Mouse (Mus musculus) frontal cortex, postnatal 14 days (tissue): ENCODE measurements around the gene Gpc2.

Experiments
- DNase-seq, 2 experiments: peaks; one replicate each; pipeline ENCODE4 v3.0.0; 2022; ENCODE audit warnings: low spot score in 2 of 2

Gene Gpc2

GRCm38 (mm10) chr5:138262001-138262400, 17.8 kb downstream of the Gpc2 start:
- DNase-seq, result no peak

GRCm38 (mm10) chr5:138260834-138261233, 19.0 kb downstream of the Gpc2 start:
- DNase-seq, result no peak

DNA sequence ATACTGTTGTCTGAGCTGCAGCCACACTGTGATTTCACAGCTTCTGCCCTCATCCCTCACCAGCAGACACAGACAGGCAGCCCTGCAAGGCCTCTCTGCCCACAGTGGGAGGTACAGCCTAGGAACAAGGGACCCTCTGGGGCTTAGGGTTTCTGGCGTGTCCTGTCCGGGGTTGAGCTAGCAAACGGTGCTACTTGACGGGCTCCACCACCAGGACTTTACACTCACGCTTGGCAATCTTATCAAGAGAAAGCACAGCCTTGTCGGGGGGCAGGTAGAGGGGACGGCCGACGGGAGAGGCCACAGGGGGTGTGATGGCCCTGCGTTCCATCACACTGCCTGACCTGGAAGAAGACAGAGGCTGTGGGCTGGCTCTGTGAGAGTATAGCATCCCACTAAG, 19.8 kb downstream of the Gpc2 start:
- DNase-seq, result no peak

DNA sequence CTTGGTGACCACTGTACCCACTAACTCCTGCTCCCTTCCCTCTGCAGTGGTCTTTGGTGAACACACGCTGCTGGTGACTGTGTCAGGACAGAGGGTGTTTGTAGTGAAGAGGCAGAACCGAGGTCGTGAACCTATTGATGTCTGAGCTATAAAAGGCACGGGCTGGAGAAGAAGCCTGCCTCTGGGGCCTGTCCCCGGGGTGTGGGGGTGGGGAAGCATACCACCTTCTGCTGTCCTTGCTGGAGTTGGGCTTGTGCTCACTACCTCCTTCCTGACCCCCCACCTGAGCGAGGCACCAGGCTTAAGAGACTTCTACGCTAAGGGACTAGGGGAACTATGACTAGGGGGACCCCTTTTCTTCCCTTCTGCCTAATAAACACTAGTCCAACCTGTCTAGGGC, 20.8 kb downstream of the Gpc2 start:
- no peak for DNase-seq

GRCm38 (mm10) chr5:138258542-138258941, 21.3 kb downstream of the Gpc2 start:
- no peak for DNase-seq

- no peak for DNase-seq
Observed at GRCm38 (mm10) chr5:138258078-138258477, 21.7 kb downstream of the Gpc2 start.

DNA sequence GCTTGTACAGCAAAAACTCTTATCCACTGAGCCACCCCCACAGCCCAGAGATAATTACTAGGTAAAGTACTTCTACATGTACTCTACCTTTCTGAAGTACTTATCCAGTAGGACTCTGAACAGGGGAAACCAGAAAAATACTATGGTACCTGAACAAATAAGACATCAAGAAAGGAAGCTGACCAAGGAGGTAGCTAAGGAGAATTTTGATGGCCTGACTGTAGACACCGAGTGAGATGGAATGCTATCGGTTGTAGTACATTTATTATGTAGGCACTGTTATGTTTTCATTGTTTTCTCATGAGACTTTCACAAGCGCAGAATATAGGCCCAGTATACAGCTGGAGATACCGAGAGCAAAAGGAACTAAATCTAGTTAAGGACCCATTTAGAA, 22.2 kb downstream of the Gpc2 start:
- DNase-seq, result no peak

GRCm38 (mm10) chr5:138256966-138257584, 22.7 kb downstream of the Gpc2 start:
- no peak for DNase-seq

DNA sequence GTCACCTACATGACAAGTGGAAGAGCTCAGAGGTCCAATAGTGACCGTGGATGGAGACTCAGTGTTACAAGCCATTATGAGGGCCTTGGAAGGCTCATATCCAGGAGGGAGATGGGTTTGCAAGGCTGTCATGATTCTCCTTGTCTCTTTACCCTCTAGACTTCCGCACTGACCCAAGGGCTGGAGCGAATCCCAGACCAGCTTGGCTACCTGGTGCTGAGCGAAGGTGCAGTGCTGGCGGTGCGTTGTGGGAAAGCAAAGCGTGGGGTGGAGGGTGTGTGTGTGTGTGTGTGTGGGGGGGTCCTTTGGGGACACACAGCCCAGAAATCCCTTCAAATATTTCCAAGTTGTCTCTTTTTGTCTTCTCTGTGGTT, 23.7 kb downstream of the Gpc2 start:
- no peak for DNase-seq

DNA sequence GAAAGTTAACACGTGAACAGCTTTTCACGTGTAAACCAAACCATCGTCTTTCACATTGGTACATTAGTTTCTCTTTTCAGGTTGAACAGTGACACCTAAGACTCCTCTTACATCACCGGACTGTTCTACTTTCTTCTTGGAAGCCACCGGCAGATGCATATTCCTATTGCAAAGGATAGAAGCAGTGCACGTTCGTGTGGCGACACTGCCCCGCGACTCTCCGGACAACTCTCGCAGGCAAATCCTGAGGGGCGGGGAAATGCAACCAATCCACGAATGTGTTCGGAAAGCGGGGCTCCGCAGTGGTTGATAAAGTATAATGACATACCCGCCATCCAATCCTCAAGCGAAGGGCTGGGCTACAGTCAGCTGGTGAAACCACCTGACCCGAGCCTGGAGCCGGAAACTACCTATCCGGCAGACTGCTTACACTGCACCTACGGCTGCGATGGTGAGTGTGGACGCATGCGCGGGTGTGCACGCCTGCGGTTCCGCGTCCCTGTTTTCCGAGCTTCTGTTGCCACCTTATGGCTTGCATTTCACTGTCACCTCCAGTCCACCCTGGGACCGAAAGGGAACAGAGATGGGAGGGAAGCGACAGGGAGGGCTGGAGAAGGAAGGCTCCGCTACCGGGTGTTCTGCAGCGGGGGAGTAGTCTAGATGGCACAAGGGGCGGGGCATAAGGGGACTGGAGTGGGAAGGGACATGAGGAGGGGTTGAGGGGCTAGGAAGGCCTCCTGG, 24.3 kb downstream of the Gpc2 start, which contains the start of gene Lamtor4:
Gene Lamtor4, plus strand, starts transcription at position 130 of the 741 bp plus-strand sequence.
- peak; percentile 94 to 95 for DNase-seq

- no peak for DNase-seq
Observed at GRCm38 (mm10) chr5:138253061-138253460, 26.7 kb downstream of the Gpc2 start.

DNA sequence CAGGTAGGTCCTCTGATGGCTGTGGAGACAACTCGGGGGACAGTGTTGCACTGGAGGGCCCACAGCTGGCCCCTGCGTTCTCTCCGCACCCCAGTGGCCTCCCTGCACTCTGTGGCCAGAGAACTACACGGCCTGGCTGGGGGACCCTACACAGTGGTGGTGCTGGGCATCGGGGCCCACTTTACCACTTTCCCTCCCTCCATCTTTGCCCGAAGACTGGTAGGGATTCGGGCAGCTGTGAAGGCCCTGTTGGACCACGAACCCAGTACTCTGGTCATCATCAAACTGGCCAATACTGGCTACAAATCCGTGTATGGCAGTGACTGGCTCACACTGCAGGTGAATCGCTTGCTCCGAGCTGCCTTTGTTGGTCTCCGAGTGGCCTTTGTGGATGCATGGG, 28.7 kb downstream of the Gpc2 start:
- DNase-seq, result no peak

GRCm38 (mm10) chr5:138241511-138241910, 38.3 kb downstream of the Gpc2 start:
- no peak for DNase-seq

GRCm38 (mm10) chr5:138234224-138234623, 45.6 kb downstream of the Gpc2 start:
- no peak for DNase-seq

DNA sequence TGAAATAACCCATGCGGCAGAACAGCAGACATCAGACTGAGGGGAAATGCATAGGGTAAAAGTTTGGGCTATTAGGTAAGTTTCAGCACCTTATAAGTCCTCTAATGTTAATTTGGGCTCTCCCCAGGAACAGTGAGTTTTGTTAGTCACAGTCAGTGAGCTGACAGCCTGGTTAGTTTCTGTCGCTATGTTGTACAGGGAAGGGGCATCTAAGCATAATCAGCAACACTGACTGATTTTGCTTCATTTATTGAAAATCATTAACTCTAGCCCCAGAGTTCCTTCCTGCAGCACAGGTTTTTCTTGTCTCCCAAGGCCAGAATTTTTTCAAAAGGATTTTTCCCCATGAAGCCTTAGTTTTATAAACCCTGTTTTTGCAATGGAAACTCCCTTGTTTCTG, 46.0 kb downstream of the Gpc2 start:
- DNase-seq, result no peak

DNA sequence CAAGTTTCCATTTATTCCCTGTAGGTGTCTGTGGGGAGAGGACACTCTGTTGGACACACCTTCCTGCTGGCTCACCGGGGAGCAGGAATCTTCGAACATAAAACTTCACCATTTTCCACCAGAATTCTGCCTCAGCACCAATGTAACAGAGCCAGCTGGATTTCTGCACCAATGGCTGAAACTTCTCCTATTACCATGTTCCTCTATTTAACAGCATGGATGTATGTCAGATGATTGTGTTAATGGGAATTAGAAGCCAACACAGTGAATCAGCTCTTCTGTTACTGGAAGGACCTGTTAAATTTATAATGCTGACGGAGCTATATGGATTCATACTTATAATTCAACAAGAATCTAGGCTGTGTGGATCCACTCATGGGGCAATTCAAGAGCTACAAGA, 50.3 kb downstream of the Gpc2 start:
- no peak for DNase-seq

- peak in 1 of 2 experiments; percentile 5 for DNase-seq
Observed at GRCm38 (mm10) chr5:138228026-138228425, 51.8 kb downstream of the Gpc2 start.

DNA sequence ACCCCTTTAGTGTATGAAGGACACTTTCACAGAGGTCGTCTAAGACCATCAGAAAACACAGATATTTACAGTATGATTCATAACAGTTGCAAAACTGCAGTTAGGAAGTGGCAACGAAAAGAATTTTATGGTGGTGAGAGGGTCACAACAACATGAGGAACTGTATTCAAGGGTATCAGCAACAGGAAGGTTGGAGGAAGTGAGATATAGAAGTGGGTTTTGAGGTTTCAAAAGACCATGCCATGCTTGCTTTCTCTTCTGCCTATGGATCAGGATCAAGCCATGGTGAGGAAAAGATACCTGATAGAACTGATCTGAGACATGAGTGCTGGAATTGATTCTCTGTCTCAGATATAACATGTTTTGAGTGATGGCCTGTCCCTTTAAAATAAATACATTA, 52.4 kb downstream of the Gpc2 start:
- no peak for DNase-seq

DNA sequence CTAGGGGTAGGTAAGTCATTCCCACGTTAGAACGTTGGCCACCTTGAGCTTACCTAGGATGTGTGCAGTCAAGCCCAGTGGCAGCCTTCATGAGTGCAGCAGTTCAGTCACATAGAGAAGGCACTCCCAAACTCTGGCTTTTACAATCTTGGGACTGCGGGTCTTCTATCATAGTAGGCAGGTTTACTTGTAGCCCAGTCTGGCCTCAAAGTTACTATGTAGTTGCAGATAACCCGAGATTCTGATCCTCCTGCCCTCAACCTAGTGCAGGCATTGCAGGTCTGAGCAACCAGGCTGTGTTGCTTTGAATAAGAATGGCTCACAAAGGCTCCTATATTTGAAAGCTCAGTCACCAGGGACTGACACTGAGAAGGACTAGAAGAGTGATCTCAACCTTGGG, 53.3 kb downstream of the Gpc2 start:
- DNase-seq, result no peak

DNA sequence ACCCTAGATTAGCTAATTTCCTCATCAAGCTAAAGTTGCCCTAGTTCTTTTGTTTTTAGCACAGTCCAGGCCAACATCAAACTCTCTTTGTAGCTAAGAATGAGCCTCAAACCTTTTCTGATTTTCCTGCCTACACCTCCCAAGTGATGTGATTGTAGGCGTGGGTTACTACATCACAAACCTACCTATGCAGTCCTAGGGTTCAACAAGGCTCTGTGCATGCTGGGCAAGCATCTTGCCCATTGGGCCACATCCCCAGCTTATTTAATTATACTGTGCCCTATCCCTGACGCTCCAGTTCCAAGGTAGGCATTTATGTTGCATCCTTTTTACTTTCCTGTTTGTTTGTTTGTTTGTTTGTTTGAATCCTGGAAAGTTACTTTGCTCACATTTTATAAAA, 54.1 kb downstream of the Gpc2 start, which contains the start of gene Nxpe5:
Gene Nxpe5, plus strand, starts transcription at position 199 of the 400 bp plus-strand sequence.
- no peak for DNase-seq
